Mouse (Mus musculus) MEL (cell line): ENCODE results near the gene Fam189b. TPM values are rescaled to one million over a fixed set of nuclear protein-coding genes. Genes with fewer than 3 reads are reported as not detected.

Experiments used
- DNase-seq: peaks from one replicate; pipeline ENCODE4 v3.0.0; 2011; ENCODE audit warnings: low read depth, low spot score
- H3K27ac ChIP-seq: 2 replicates; pipeline ENCODE4 v1.5.1; 2012; ENCODE audit warnings: low read depth, mild to moderate bottlenecking, control low read depth, low read length, moderate library complexity; ENCODE audit not compliant: control insufficient read depth
- H3K27me3 ChIP-seq, 2 experiments: fragments of 150-350 bp in 1 of 2; sonication (generic) in 1 of 2; 2 replicates each; pipeline ENCODE4 v1.6.1; 2012; ENCODE audit warnings: low read length in 2 of 2, mild to moderate bottlenecking in 2 of 2, improper control_type of control experiment in 1 of 2, moderate library complexity in 1 of 2; ENCODE audit not compliant: insufficient read depth in 2 of 2, control insufficient read depth in 1 of 2
- H3K36me3 ChIP-seq, 2 experiments: 2 replicates each; pipeline ENCODE4 v1.6.1; 2012 to 2014; ENCODE audit warnings: low read length in 2 of 2, improper control_type of control experiment in 1 of 2, inconsistent platforms in 1 of 2, mild to moderate bottlenecking in 1 of 2; ENCODE audit not compliant: insufficient read depth in 2 of 2, control insufficient read depth in 1 of 2
- H3K4me1 ChIP-seq, 2 experiments: fragments of 150-350 bp in 1 of 2; sonication (generic) in 1 of 2; 2 replicates each; pipeline ENCODE4 v1.6.1; 2012; ENCODE audit warnings: low read length in 2 of 2, improper control_type of control experiment in 1 of 2, mild to moderate bottlenecking in 1 of 2; ENCODE audit not compliant: insufficient read depth in 2 of 2, control insufficient read depth in 1 of 2
- H3K4me3 ChIP-seq, 2 experiments: fragments of 150-350 bp in 1 of 2; sonication (generic) in 1 of 2; 2 replicates each; pipeline ENCODE4 v1.5.1; 2012; ENCODE audit warnings: low read depth in 2 of 2, low read length in 2 of 2, mild to moderate bottlenecking in 2 of 2, moderate library complexity in 2 of 2, control low read depth in 1 of 2, improper control_type of control experiment in 1 of 2; ENCODE audit not compliant: control insufficient read depth in 1 of 2, insufficient read depth in 1 of 2
- H3K79me2 ChIP-seq: 2 replicates; pipeline ENCODE4 v1.6.1; 2012; ENCODE audit warnings: mild to moderate bottlenecking, low read length, moderate library complexity; ENCODE audit not compliant: control insufficient read depth, poor library complexity, insufficient read depth
- H3K9ac ChIP-seq: 2 replicates; pipeline ENCODE4 v1.6.1; 2012; ENCODE audit warnings: low read depth, mild to moderate bottlenecking, control low read depth, low read length, moderate library complexity; ENCODE audit not compliant: control insufficient read depth, poor library complexity, severe bottlenecking
- H3K9me3 ChIP-seq: fragments of 150-350 bp; sonication (generic); replicated peaks from 2 replicates; pipeline ENCODE4 v1.6.1; 2012; ENCODE audit warnings: mild to moderate bottlenecking, low read length, improper control_type of control experiment, moderate library complexity; ENCODE audit not compliant: insufficient read depth
- CHD1 ChIP-seq: IDR thresholded peaks from 2 replicates; pipeline ENCODE4 v1.6.1; 2012; ENCODE audit warnings: low read depth, mild to moderate bottlenecking, inconsistent platforms, low read length, improper control_type of control experiment
- CTCF ChIP-seq, 3 experiments: IDR thresholded peaks in 2 of 3; conservative IDR thresholded peaks in 1 of 3; 2 replicates each; pipeline ENCODE4 v1.5.1; 2011 to 2012; ENCODE audit warnings: low read length in 3 of 3, low read depth in 2 of 3, mild to moderate bottlenecking in 2 of 3, improper control_type of control experiment in 1 of 3, inconsistent platforms in 1 of 3, mixed read lengths in 1 of 3, moderate library complexity in 1 of 3; ENCODE audit not compliant: control insufficient read depth in 1 of 3, insufficient read depth in 1 of 3, poor library complexity in 1 of 3, severe bottlenecking in 1 of 3
- E2F4 ChIP-seq: IDR thresholded peaks from 2 replicates; pipeline ENCODE4 v1.6.1; 2011; ENCODE audit warnings: low read depth, low read length, improper control_type of control experiment, borderline replicate concordance
- ELF1 ChIP-seq: IDR thresholded peaks from 2 replicates; pipeline ENCODE4 v1.6.1; 2014; ENCODE audit warnings: low read depth, mild to moderate bottlenecking, inconsistent platforms, low read length, improper control_type of control experiment, moderate library complexity
- EP300 ChIP-seq, 2 experiments: IDR thresholded peaks; 2 replicates each; pipeline ENCODE4 v1.6.1; 2011; ENCODE audit warnings: improper control_type of control experiment in 2 of 2, low read length in 2 of 2, low read depth in 1 of 2, mild to moderate bottlenecking in 1 of 2
- HCFC1 ChIP-seq: IDR thresholded peaks from 2 replicates; pipeline ENCODE4 v1.6.1; 2012; ENCODE audit warnings: low read depth, mild to moderate bottlenecking, inconsistent platforms, low read length, improper control_type of control experiment, moderate library complexity
- KAT2A ChIP-seq: conservative IDR thresholded peaks from 2 replicates; pipeline ENCODE4 v1.6.1; 2012; ENCODE audit warnings: low read depth, low read length, improper control_type of control experiment, inconsistent platforms
- MAZ ChIP-seq: IDR thresholded peaks from 2 replicates; pipeline ENCODE4 v1.6.1; 2012; ENCODE audit warnings: low read depth, mild to moderate bottlenecking, inconsistent platforms, low read length, improper control_type of control experiment
- MEF2A ChIP-seq: IDR thresholded peaks from 2 replicates; pipeline ENCODE4 v1.6.1; 2014; ENCODE audit warnings: low read depth, mild to moderate bottlenecking, inconsistent platforms, low read length, improper control_type of control experiment; ENCODE audit not compliant: poor library complexity, insufficient replicate concordance, severe bottlenecking; ENCODE audit errors: extremely low read depth
- NELFE ChIP-seq: IDR thresholded peaks from 2 replicates; pipeline ENCODE4 v1.6.1; 2011; ENCODE audit warnings: low read depth, low read length, improper control_type of control experiment
- POLR2A ChIP-seq, 2 experiments: IDR thresholded peaks; 2 replicates each; pipeline ENCODE4 v1.6.1; 2011 to 2012; ENCODE audit warnings: low read length in 2 of 2, mild to moderate bottlenecking in 2 of 2, control low read depth in 1 of 2, improper control_type of control experiment in 1 of 2, low read depth in 1 of 2, moderate library complexity in 1 of 2; ENCODE audit not compliant: control insufficient read depth in 1 of 2, insufficient read depth in 1 of 2, poor library complexity in 1 of 2
- POLR2AphosphoS5 ChIP-seq: IDR thresholded peaks from 2 replicates; pipeline ENCODE4 v1.6.1; 2012; ENCODE audit warnings: low read depth, borderline replicate concordance, mild to moderate bottlenecking, inconsistent platforms, low read length, moderate library complexity, mixed read lengths
- RAD21 ChIP-seq: IDR thresholded peaks from 2 replicates; pipeline ENCODE4 v1.6.1; 2011; ENCODE audit warnings: mild to moderate bottlenecking, low read depth, low read length, improper control_type of control experiment
- RCOR1 ChIP-seq: IDR thresholded peaks from 2 replicates; pipeline ENCODE4 v1.6.1; 2012; ENCODE audit warnings: low read depth, mild to moderate bottlenecking, inconsistent platforms, low read length, improper control_type of control experiment
- SIN3A ChIP-seq: IDR thresholded peaks from 2 replicates; pipeline ENCODE4 v1.6.1; 2012; ENCODE audit warnings: low read length, improper control_type of control experiment, inconsistent platforms
- TCF12 ChIP-seq: IDR thresholded peaks from 2 replicates; pipeline ENCODE4 v1.6.1; 2014; ENCODE audit warnings: low read depth, mild to moderate bottlenecking, inconsistent platforms, low read length, improper control_type of control experiment, moderate library complexity
- UBTF ChIP-seq: IDR thresholded peaks from 2 replicates; pipeline ENCODE4 v1.6.1; 2012; ENCODE audit warnings: low read depth, mild to moderate bottlenecking, inconsistent platforms, low read length, improper control_type of control experiment, moderate library complexity, borderline replicate concordance; ENCODE audit not compliant: insufficient read depth
- USF2 ChIP-seq, 2 experiments: IDR thresholded peaks; 2 replicates each; pipeline ENCODE4 v1.6.1; 2011 to 2012; ENCODE audit warnings: improper control_type of control experiment in 2 of 2, low read length in 2 of 2, borderline replicate concordance in 1 of 2, inconsistent platforms in 1 of 2, low read depth in 1 of 2, mild to moderate bottlenecking in 1 of 2; ENCODE audit not compliant: insufficient read depth in 1 of 2
- ZKSCAN1 ChIP-seq: IDR thresholded peaks from 2 replicates; pipeline ENCODE4 v1.6.1; 2012; ENCODE audit warnings: low read depth, mild to moderate bottlenecking, inconsistent platforms, low read length, improper control_type of control experiment, moderate library complexity
- ZNF384 ChIP-seq: IDR thresholded peaks from 2 replicates; pipeline ENCODE4 v1.6.1; 2012; ENCODE audit warnings: low read depth, mild to moderate bottlenecking, inconsistent platforms, low read length, improper control_type of control experiment
- polyA plus RNA-seq, 2 experiments: library from polyadenylated mRNA; stranded (reverse) in 1 of 2; unstranded in 1 of 2; fragments of >175 nt in 1 of 2; fragments of >200 nt in 1 of 2; gene quantifications; 2 replicates each; pipeline versions ENCODE4 v1.2.1 to v1.2.4; 2012; ENCODE audit warnings: low replicate concordance in 2 of 2, low read depth in 1 of 2; ENCODE audit not compliant: insufficient read length in 2 of 2, insufficient read depth in 1 of 2, missing spikeins in 1 of 2
- total RNA-seq: library from RNA; depleted of rRNA; stranded (reverse); fragments of 300-350 nt; gene quantifications from 2 replicates; pipeline ENCODE4 v1.2.3, GENCODE M21; 2012

Gene Fam189b
- total and polyA plus RNA-seq, 3 experiments = 7.0 to 35.3 TPM; not detected in 1

DNA sequence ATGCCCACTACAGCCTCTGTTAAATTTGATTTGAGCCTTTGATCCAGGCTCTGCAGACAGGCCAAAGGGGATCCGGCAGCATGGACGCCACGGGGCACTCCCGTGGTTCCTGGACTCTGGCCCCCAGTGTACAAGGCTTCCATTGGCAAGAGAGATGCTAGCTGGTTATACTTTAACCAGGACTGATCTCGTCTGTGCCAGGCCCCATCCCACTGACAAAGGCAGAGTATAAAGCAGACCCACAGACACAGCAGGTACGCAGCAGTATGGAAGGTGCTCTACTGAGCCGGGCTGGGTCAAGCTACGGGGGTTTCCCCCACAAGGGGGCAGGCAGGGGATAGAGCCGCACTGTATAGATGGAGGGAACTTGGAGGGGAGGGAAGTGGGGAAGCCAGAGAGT, 46.6 kb upstream of the Fam189b start (continued):
- TF ChIP-seq MEF2A (no peak), NELFE (no peak; the same call in 1 of the 2 replicates)

GRCm38 (mm10) chr3:89144821-89145220, 38.1 kb upstream of the Fam189b start:
- DNase-seq = no peak
- H3K27ac ChIP-seq = no peak overlapping the region
- H3K79me2 ChIP-seq = no peaks in the 10 kb centered on the region
- no peaks in the 10 kb centered on the region for H3K4me1 ChIP-seq
- TF ChIP-seq POLR2AphosphoS5 = no peak
- no peak for TF ChIP-seq ELF1
- TF ChIP-seq UBTF = no peak
- no peak for TF ChIP-seq EP300 (IDR thresholded peaks at IDR 0.05; ENCODE audit: low read depth in 1 of 2, low read length in 2 of 2)
- TF ChIP-seq RAD21 = no peak
- no peak for TF ChIP-seq ZKSCAN1
- no peak for TF ChIP-seq ZNF384
- no peak for TF ChIP-seq SIN3A
- no peak for TF ChIP-seq POLR2A (IDR thresholded peaks at IDR 0.05; ENCODE audit: control insufficient read depth in 1 of 2, insufficient read depth in 1 of 2, low read depth in 1 of 2, low read length in 2 of 2, poor library complexity in 1 of 2)
- no peak for TF ChIP-seq TCF12
- no peak for TF ChIP-seq MAZ
- TF ChIP-seq KAT2A = no peak
- no peak for TF ChIP-seq RCOR1
- TF ChIP-seq USF2 (IDR thresholded peaks at IDR 0.05; ENCODE audit: borderline replicate concordance in 1 of 2, insufficient read depth in 1 of 2, low read depth in 1 of 2, low read length in 2 of 2) = no peak
- no peak overlapping the region for H3K4me3 ChIP-seq
- no peaks in the 10 kb centered on the region for H3K9me3 ChIP-seq
- H3K9ac ChIP-seq = no peak overlapping the region
- H3K36me3 ChIP-seq = peaks cover 0 to 4% of the 10 kb centered on the region in 2 experiments; a peak in 1 of 4 replicates
- H3K27me3 ChIP-seq = no peaks in the 10 kb centered on the region

DNA sequence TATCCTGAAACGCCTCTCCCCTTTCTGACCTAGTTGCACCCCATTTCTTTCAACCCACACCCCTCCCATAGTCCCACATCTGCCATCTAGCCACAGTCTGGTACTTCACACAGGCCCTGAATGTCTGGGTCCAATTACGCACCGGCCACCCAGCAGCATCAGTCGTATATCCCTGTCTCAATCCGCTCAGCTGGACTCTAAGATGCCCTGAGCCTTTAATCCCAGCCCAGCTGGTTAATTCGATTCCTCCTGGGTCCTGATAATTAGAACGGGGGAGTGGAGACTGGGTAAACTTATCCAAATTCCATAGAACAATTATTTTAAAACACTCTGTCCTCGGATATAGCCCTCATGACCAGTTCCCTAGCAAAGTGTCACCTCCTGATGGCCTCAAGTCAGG, 37.4 kb upstream of the Fam189b start:
- Histone ChIP-seq H3K4me3 (no peak overlapping the region), H3K4me1 (no peaks in the 10 kb centered on the region), H3K9me3 (no peaks in the 10 kb centered on the region), H3K36me3 (peaks cover 0 to 4% of the 10 kb centered on the region in 2 experiments; a peak in 1 of 4 replicates), H3K27me3 (no peaks in the 10 kb centered on the region), H3K9ac (no peak overlapping the region), H3K79me2 (no peaks in the 10 kb centered on the region), H3K27ac (no peak overlapping the region)
- DNase-seq = no peak
- TF ChIP-seq CHD1 (no peak), E2F4 (no peak), CTCF (IDR thresholded peaks at IDR 0.05 in 2 of 3, conservative IDR thresholded peaks at IDR 0.05 in 1 of 3; ENCODE audit: control insufficient read depth in 1 of 3, insufficient read depth in 1 of 3, low read depth in 2 of 3, low read length in 3 of 3, poor library complexity in 1 of 3, severe bottlenecking in 1 of 3) (no peak), RAD21 (no peak), HCFC1 (no peak), ZNF384 (no peak), MEF2A (no peak)
